11 mouse cellular contexts compared by ENCODE assay signal in genomic region chr8:3609046-3609815, GRCm38 (mm10). TPM values are rescaled to one million over a fixed set of nuclear protein-coding genes. Genes with fewer than 3 reads are reported as not detected.
DNase-seq lines count a peak whose midpoint lies in the region; ATAC-seq and TF ChIP-seq lines count a peak whose summit lies in the region.
"Had no signal": no experiment of that assay in that cellular context is flagged by ENCODE, and none has a peak within 500 bp of the region (broad histone marks: within the 10 kb centered on the region; RNA-seq: fewer than 3 reads in every experiment).

No protein-coding gene starts in this region.

- no peak overlapping the region; the same call in 1 of the 2 replicates for H3K27ac ChIP-seq in hindbrain, embryonic 16.5 days (ENCODE audit: low read depth, low read length)
- no peak overlapping the region for H3K27ac ChIP-seq in hindbrain, embryonic 12.5 days
- H3K27ac ChIP-seq in ES-E14 (ENCODE audit: insufficient read depth, low read depth, low read length, poor library complexity, severe bottlenecking): peak overlapping the region; percentile 2
- H3K27ac ChIP-seq in cortical plate, adult 2 months (ENCODE audit: insufficient read depth, low read length): 0 out of 2 replicates have a peak overlapping the region, but pooled peaks have one; percentile 1
- no peak overlapping the region; the same call in 1 of the 2 replicates for H3K27ac ChIP-seq in gastrocnemius, adult 2 months
- H3K27ac ChIP-seq in midbrain, embryonic 16.5 days (ENCODE audit: low read length): no peak overlapping the region
- H3K27ac ChIP-seq: liver, embryonic 13.5 days had no signal

- peaks cover 70% of the 10 kb centered on the region for H3K36me3 ChIP-seq in hindbrain, embryonic 16.5 days (ENCODE audit: control insufficient read depth, insufficient read depth, low read length)
- peaks cover 97% of the 10 kb centered on the region for H3K36me3 ChIP-seq in hindbrain, embryonic 12.5 days
- H3K36me3 ChIP-seq in ES-E14 (ENCODE audit: control insufficient read depth, insufficient read depth, low read length, poor library complexity, severe bottlenecking): peaks cover 80% of the 10 kb centered on the region
- H3K36me3 ChIP-seq in midbrain, embryonic 16.5 days (ENCODE audit: control insufficient read depth, insufficient read depth, low read length): peaks cover 56% of the 10 kb centered on the region

- H3K9ac ChIP-seq in hindbrain, embryonic 16.5 days (ENCODE audit: low read depth, low read length): no peak overlapping the region
- no peak overlapping the region for H3K9ac ChIP-seq in hindbrain, embryonic 12.5 days
- no peak overlapping the region for H3K9ac ChIP-seq in ES-E14 (ENCODE audit: insufficient read depth, low read depth, low read length, poor library complexity, severe bottlenecking)
- no peak overlapping the region for H3K9ac ChIP-seq in midbrain, embryonic 16.5 days (ENCODE audit: low read depth, low read length)
- H3K9ac ChIP-seq: liver, embryonic 13.5 days had no signal

- DNase-seq in ES-E14 (ENCODE audit: low read depth, low spot score): no peak
- peak; percentile 53 to 59 for DNase-seq in kidney, postnatal 36 days
- DNase-seq in gastrocnemius, adult 2 months: no peak
- DNase-seq in right cerebral cortex, postnatal 10 days (ENCODE audit: low spot score in 2 of 2): no peak
- DNase-seq: liver, embryonic 13.5 days had no signal

- intact Hi-C loops in gastrocnemius, adult 2 months (cut with DNase I): no loop called here

- H3K4me1 ChIP-seq in hindbrain, embryonic 16.5 days (ENCODE audit: control insufficient read depth, insufficient read depth, low read depth, low read length): no peaks in the 10 kb centered on the region
- H3K4me1 ChIP-seq in hindbrain, embryonic 12.5 days: no peaks in the 10 kb centered on the region
- peaks cover 0 to 16% of the 10 kb centered on the region in 2 experiments; a peak in 1 of 4 replicates for H3K4me1 ChIP-seq in ES-E14 (ENCODE audit: control insufficient read depth in 2 of 2, insufficient read depth in 2 of 2, low read length in 2 of 2, poor library complexity in 1 of 2)
- no peaks in the 10 kb centered on the region for H3K4me1 ChIP-seq in cortical plate, adult 2 months (ENCODE audit: control insufficient read depth, insufficient read depth, low read length)
- H3K4me1 ChIP-seq in midbrain, embryonic 16.5 days (ENCODE audit: control insufficient read depth, insufficient read depth, low read length): no peaks in the 10 kb centered on the region

- 0 out of 2 replicates have a peak, but pooled peaks have one; percentile 5 for ATAC-seq in hindbrain, embryonic 16.5 days
- ATAC-seq in hindbrain, embryonic 12.5 days (ENCODE audit: low FRiP score): no peak
- no peak for ATAC-seq in midbrain, embryonic 16.5 days

- 88% methylated on average over 12 of the region's 12 CpGs for WGBS in hindbrain, embryonic 16.5 days
- 85% methylated on average over 12 of the region's 12 CpGs for whole genome bisulfite sequencing in hindbrain, embryonic 12.5 days
- WGBS in midbrain, embryonic 16.5 days: 86% methylated on average over 12 of the region's 12 CpGs

- H3K4me2 ChIP-seq in hindbrain, embryonic 16.5 days (ENCODE audit: low read length): no peak overlapping the region
- H3K4me2 ChIP-seq in hindbrain, embryonic 12.5 days (replicated peaks): no peak overlapping the region
- H3K4me2 ChIP-seq in midbrain, embryonic 16.5 days (ENCODE audit: low read length): no peak overlapping the region
- H3K4me2 ChIP-seq: liver, embryonic 13.5 days had no signal

- in situ Hi-C loops in ES-E14 (cut with MboI; ENCODE audit: low sequenced_read_pairs in 2 of 2, unreplicated experiment in 2 of 2): no loop called here

- no peaks in the 10 kb centered on the region for H3K9me3 ChIP-seq in hindbrain, embryonic 16.5 days (ENCODE audit: control insufficient read depth, low read length)
- no peaks in the 10 kb centered on the region for H3K9me3 ChIP-seq in hindbrain, embryonic 12.5 days (replicated peaks)
- H3K9me3 ChIP-seq in ES-E14 (ENCODE audit: control insufficient read depth, insufficient read depth, low read depth, low read length): no peaks in the 10 kb centered on the region
- H3K9me3 ChIP-seq in midbrain, embryonic 16.5 days (replicated peaks; ENCODE audit: control insufficient read depth, low read length, poor library complexity, severe bottlenecking): no peaks in the 10 kb centered on the region
- H3K9me3 ChIP-seq: G1E; liver, embryonic 13.5 days had no signal

- H3K27me3 ChIP-seq in hindbrain, embryonic 16.5 days (replicated peaks; ENCODE audit: control insufficient read depth, insufficient read depth, low read length): no peaks in the 10 kb centered on the region
- H3K27me3 ChIP-seq in hindbrain, embryonic 12.5 days: no peaks in the 10 kb centered on the region
- H3K27me3 ChIP-seq in midbrain, embryonic 16.5 days (ENCODE audit: control insufficient read depth, insufficient read depth, low read depth, low read length): no peaks in the 10 kb centered on the region
- H3K27me3 ChIP-seq: liver, embryonic 13.5 days had no signal

- no peak for TF ChIP-seq POLR2A in cortical plate, adult 2 months (IDR thresholded peaks at IDR 0.05; ENCODE audit: extremely low read depth, insufficient read depth, low read length)

- TF ChIP-seq CTCF in cortical plate, adult 2 months (IDR thresholded peaks at IDR 0.05; ENCODE audit: extremely low read depth, insufficient read depth, low read length): no peak
- no peak for TF ChIP-seq CTCF in gastrocnemius, adult 2 months (IDR thresholded peaks at IDR 0.05)

- no peak overlapping the region for H3K4me3 ChIP-seq in hindbrain, embryonic 16.5 days (ENCODE audit: low read length)
- H3K4me3 ChIP-seq in hindbrain, embryonic 12.5 days: no peak overlapping the region
- H3K4me3 ChIP-seq in ES-E14 (ENCODE audit: insufficient read depth in 1 of 2, low read depth in 1 of 2, low read length in 2 of 2, poor library complexity in 1 of 2, severe bottlenecking in 1 of 2): no peak overlapping the region
- no peak overlapping the region for H3K4me3 ChIP-seq in cortical plate, adult 2 months (ENCODE audit: insufficient read depth, low read length)
- H3K4me3 ChIP-seq in gastrocnemius, adult 2 months: no peak overlapping the region
- H3K4me3 ChIP-seq in midbrain, embryonic 16.5 days (ENCODE audit: low read depth, low read length): no peak overlapping the region
- H3K4me3 ChIP-seq: liver, embryonic 13.5 days had no signal

TF ChIP-seq in ES-E14, 5 proteins besides CTCF, POLR2A, EP300 and RAD21:
- TF ChIP-seq ZC3H11A (IDR thresholded peaks at IDR 0.05; ENCODE audit: borderline replicate concordance, low read depth, low read length) (no peak), MAFK (IDR thresholded peaks at IDR 0.05; ENCODE audit: insufficient read depth, low read depth, low read length) (no peak), HCFC1 (IDR thresholded peaks at IDR 0.05; ENCODE audit: borderline replicate concordance, insufficient read depth, low read length) (no peak), CHD2 (IDR thresholded peaks at IDR 0.05; ENCODE audit: low read depth, low read length) (no peak)

RNA-seq across cellular contexts. Expression of gene Xab2, which starts 11.9 kb away (rescaled TPM):
- polyA plus RNA-seq in hindbrain, embryonic 16.5 days (2015; fragmentation: Nextera tagmentation; extraction: Ambion mirVana): 46.7 and 51.4 TPM in 2 replicates
- polyA plus RNA-seq in hindbrain, embryonic 12.5 days (2016; fragmentation: Nextera tagmentation; extraction: Ambion mirVana): 58.9 and 59.6 TPM in 2 replicates
- total RNA-seq in ES-E14 (2012; rRNA removed): 76.0 and 78.9 TPM in 2 replicates
- 52.9 and 53.1 TPM in 2 replicates for polyA plus RNA-seq in cortical plate, adult 2 months (2012; rRNA removed)
- total RNA-seq in gastrocnemius, adult 2 months (2021): 10 to 100 TPM; 11.0 to 11.3 TPM
- 51.8 and 52.4 TPM in 2 replicates for polyA plus RNA-seq in midbrain, embryonic 16.5 days (2015; fragmentation: Nextera tagmentation; extraction: Ambion mirVana)

RNA-seq across cellular contexts. Expression of gene Pet100, which starts 12.1 kb away (rescaled TPM):
- polyA plus RNA-seq in hindbrain, embryonic 16.5 days (2015; fragmentation: Nextera tagmentation; extraction: Ambion mirVana): 65.3 and 73.2 TPM in 2 replicates
- 112 and 116 TPM in 2 replicates for polyA plus RNA-seq in hindbrain, embryonic 12.5 days (2016; fragmentation: Nextera tagmentation; extraction: Ambion mirVana)
- 97.6 and 110 TPM in 2 replicates for total RNA-seq in ES-E14 (2012; rRNA removed)
- polyA plus RNA-seq in cortical plate, adult 2 months (2012; rRNA removed): 67.1 and 72.7 TPM in 2 replicates
- 10 to 100 TPM; 87.7 to 92.0 TPM for total RNA-seq in gastrocnemius, adult 2 months (2021)
- 63.5 and 68.0 TPM in 2 replicates for polyA plus RNA-seq in midbrain, embryonic 16.5 days (2015; fragmentation: Nextera tagmentation; extraction: Ambion mirVana)

RNA-seq across cellular contexts. Expression of gene Pcp2, which starts 16.1 kb away (rescaled TPM):
- 24.9 and 30.6 TPM in 2 replicates for polyA plus RNA-seq in hindbrain, embryonic 16.5 days (2015; fragmentation: Nextera tagmentation; extraction: Ambion mirVana)
- polyA plus RNA-seq in hindbrain, embryonic 12.5 days (2016; fragmentation: Nextera tagmentation; extraction: Ambion mirVana): 0.56 and 0.87 TPM in 2 replicates
- total RNA-seq in ES-E14 (2012; rRNA removed): 0.79 and 0.89 TPM in 2 replicates
- 5.9 TPM in 1 of 2 replicates, not detected in the other for polyA plus RNA-seq in cortical plate, adult 2 months (2012; rRNA removed)
- not detected for total RNA-seq in gastrocnemius, adult 2 months (2021)
- polyA plus RNA-seq in midbrain, embryonic 16.5 days (2015; fragmentation: Nextera tagmentation; extraction: Ambion mirVana): 1.7 and 2.5 TPM in 2 replicates
- total RNA-seq: gastrocnemius, adult 8-10 months had no signal
- polyA plus RNA-seq: G1E; liver, embryonic 13.5 days had no signal

RNA-seq across cellular contexts. Expression of gene Stxbp2, which starts 21.5 kb away (rescaled TPM):
- 39.3 and 42.5 TPM in 2 replicates for polyA plus RNA-seq in hindbrain, embryonic 16.5 days (2015; fragmentation: Nextera tagmentation; extraction: Ambion mirVana)
- 27.1 and 27.3 TPM in 2 replicates for polyA plus RNA-seq in hindbrain, embryonic 12.5 days (2016; fragmentation: Nextera tagmentation; extraction: Ambion mirVana)
- total RNA-seq in ES-E14 (2012; rRNA removed): 38.5 and 50.5 TPM in 2 replicates
- polyA plus RNA-seq in cortical plate, adult 2 months (2012; rRNA removed): 274 and 285 TPM in 2 replicates
- total RNA-seq in gastrocnemius, adult 2 months (2021): 1 to 10 TPM; 2.7 to 5.5 TPM
- 41.4 and 46.2 TPM in 2 replicates for polyA plus RNA-seq in midbrain, embryonic 16.5 days (2015; fragmentation: Nextera tagmentation; extraction: Ambion mirVana)

RNA-seq across cellular contexts. Expression of gene Camsap3, which starts 22.1 kb away (rescaled TPM):
- polyA plus RNA-seq in hindbrain, embryonic 16.5 days (2015; fragmentation: Nextera tagmentation; extraction: Ambion mirVana): 42.3 and 47.8 TPM in 2 replicates
- polyA plus RNA-seq in hindbrain, embryonic 12.5 days (2016; fragmentation: Nextera tagmentation; extraction: Ambion mirVana): 26.8 and 27.4 TPM in 2 replicates
- 22.4 and 36.8 TPM in 2 replicates for total RNA-seq in ES-E14 (2012; rRNA removed)
- polyA plus RNA-seq in cortical plate, adult 2 months (2012; rRNA removed): 30.2 and 32.4 TPM in 2 replicates
- under 1 TPM; 0.22 to 0.33 TPM for total RNA-seq in gastrocnemius, adult 2 months (2021)
- 45.1 and 48.7 TPM in 2 replicates for polyA plus RNA-seq in midbrain, embryonic 16.5 days (2015; fragmentation: Nextera tagmentation; extraction: Ambion mirVana)
- total RNA-seq: G1E had no signal
- polyA plus RNA-seq: G1E had no signal

Comparison
In these comparisons a context has a peak if more than half of its experiments do, and no peak if none do; other contexts are left out.
1. H3K27ac ChIP-seq: peak in ES-E14 (single experiment) and cortical plate, adult 2 months (single experiment); none in hindbrain, embryonic 16.5 days (single experiment), hindbrain, embryonic 12.5 days (single experiment), gastrocnemius, adult 2 months (single experiment) and midbrain, embryonic 16.5 days (single experiment).
2. DNase-seq: peak in kidney, postnatal 36 days (2 of 2); none in ES-E14 (single experiment), gastrocnemius, adult 2 months (single experiment) and right cerebral cortex, postnatal 10 days (0 of 2).